Mouse (Mus musculus) layer of hippocampus, adult 9-11 months (tissue): Measurements from ENCODE around the gene Ak4.
"Not testable (repeated sequence)": the region's sequence is repeated elsewhere in the genome, so short reads cannot be mapped to it uniquely, and the experiment has no call there.

Source experiments
- DNase-seq: peaks from one replicate; pipeline ENCODE4 v3.0.0; 2022

The Ak4 gene

GRCm38 (mm10) chr4:101419151-101419910 lies at the start of gene Ak4:
Gene Ak4, plus strand, starts transcription at chr4:101419277.
- peak; percentile 38 for DNase-seq

- DNase-seq: no peak
Measured at GRCm38 (mm10) chr4:101369738-101370275, 49.3 kb upstream of the Ak4 start.

GRCm38 (mm10) chr4:101372283-101372682 lies 46.8 kb upstream of the Ak4 start:
- DNase-seq: no peak

GRCm38 (mm10) chr4:101372751-101373150 lies 46.3 kb upstream of the Ak4 start:
- no peak for DNase-seq

- DNase-seq: no peak
Measured at GRCm38 (mm10) chr4:101374104-101374503, 45.0 kb upstream of the Ak4 start.

- peak; percentile 45 for DNase-seq
Measured at GRCm38 (mm10) chr4:101376835-101377234, 42.2 kb upstream of the Ak4 start.

GRCm38 (mm10) chr4:101378241-101378640 lies 40.8 kb upstream of the Ak4 start:
- DNase-seq: no peak

- no peak for DNase-seq
Measured at GRCm38 (mm10) chr4:101378778-101379177, 40.3 kb upstream of the Ak4 start.

- no peak for DNase-seq
Measured at GRCm38 (mm10) chr4:101385002-101385401, 34.1 kb upstream of the Ak4 start.

- DNase-seq: no peak
Measured at GRCm38 (mm10) chr4:101388246-101388645, 30.8 kb upstream of the Ak4 start.

- not testable (repeated sequence) for DNase-seq
Measured at GRCm38 (mm10) chr4:101388656-101389055, 30.4 kb upstream of the Ak4 start.

GRCm38 (mm10) chr4:101392229-101392628 lies 26.8 kb upstream of the Ak4 start:
- DNase-seq: no peak

- no peak for DNase-seq
Measured at GRCm38 (mm10) chr4:101393292-101393711, 25.8 kb upstream of the Ak4 start.

- DNase-seq: no peak
Measured at GRCm38 (mm10) chr4:101395021-101395533, 24.0 kb upstream of the Ak4 start.

- no peak for DNase-seq
Measured at GRCm38 (mm10) chr4:101400025-101400594, 19.0 kb upstream of the Ak4 start.

GRCm38 (mm10) chr4:101401945-101402344 lies 17.1 kb upstream of the Ak4 start:
- DNase-seq: no peak

GRCm38 (mm10) chr4:101404863-101405262 lies 14.2 kb upstream of the Ak4 start:
- peak; percentile 51 for DNase-seq

- DNase-seq: no peak
Measured at GRCm38 (mm10) chr4:101406411-101407196, 12.5 kb upstream of the Ak4 start.

GRCm38 (mm10) chr4:101416966-101417365 lies 2.1 kb upstream of the Ak4 start:
- no peak for DNase-seq

- DNase-seq: no peak
Measured at GRCm38 (mm10) chr4:101419911-101420880, 1.1 kb downstream of the Ak4 start.

GRCm38 (mm10) chr4:101422996-101423395 lies 3.9 kb downstream of the Ak4 start:
- no peak for DNase-seq

GRCm38 (mm10) chr4:101423571-101423970 lies 4.5 kb downstream of the Ak4 start:
- DNase-seq: no peak
